ENCODE assay signal across 21 mouse cellular contexts in genomic region chr9:72890499-72891085, GRCm38 (mm10). TPM values are rescaled to one million over a fixed set of nuclear protein-coding genes. Genes with fewer than 3 reads are reported as not detected.
DNase-seq lines count a peak whose midpoint lies in the region; ATAC-seq lines count a peak whose summit lies in the region.
"Had no signal": no experiment of that assay in that cellular context is flagged by ENCODE, and none has a peak within 500 bp of the region (broad histone marks: within the 10 kb centered on the region; RNA-seq: fewer than 3 reads in every experiment).

No protein-coding gene starts in this region.

- H3K4me1 ChIP-seq in forebrain, embryonic 11.5 days (replicated peaks; ENCODE audit: control insufficient read depth, insufficient read depth, low read length), result no peaks in the 10 kb centered on the region
- no peaks in the 10 kb centered on the region for H3K4me1 ChIP-seq in forebrain, embryonic 13.5 days
- peaks cover 17% of the 10 kb centered on the region for H3K4me1 ChIP-seq in embryonic facial prominence, embryonic 13.5 days
- H3K4me1 ChIP-seq: forebrain, embryonic 15.5 days; heart, embryonic 10.5 days; hindbrain, embryonic 10.5 days; liver, embryonic 13.5 days had no signal

- DNase-seq in forebrain, embryonic 11.5 days (ENCODE audit: low spot score), result peak; percentile 48
- peak; percentile 74 for DNase-seq in T-cell, adult 2 months (ENCODE audit: low spot score)
- DNase-seq in thymus, postnatal 10 days (ENCODE audit: low spot score in 2 of 2), result peak; percentile 11 to 14
- no peak for DNase-seq in frontal cortex, adult 2 months (ENCODE audit: extremely low spot score in 1 of 2, low spot score in 1 of 2)
- no peak for DNase-seq in cerebellum, adult 9-11 months
- no peak for DNase-seq in urinary bladder, adult 2 months (ENCODE audit: low spot score)
- DNase-seq: adrenal gland, postnatal 14 days; gastrocnemius, postnatal 36 days; kidney, adult 9 months; kidney, postnatal 25 days; liver, embryonic 13.5 days had no signal

- ATAC-seq in forebrain, embryonic 11.5 days (replicated peaks; ENCODE audit: low FRiP score), result no peak
- ATAC-seq in forebrain, embryonic 13.5 days, result no peak
- peak; percentile 69; the same call in 1 of the 2 replicates for ATAC-seq in embryonic facial prominence, embryonic 13.5 days (ENCODE audit: insufficient number of reproducible peaks, insufficient read depth, low FRiP score, low TSS enrichment, low read depth)
- ATAC-seq: forebrain, embryonic 15.5 days; inflammation-experienced regulatory T-cells, adult 6 months; midbrain, embryonic 16.5 days had no signal

- no peak overlapping the region for H3K9ac ChIP-seq in forebrain, embryonic 11.5 days (ENCODE audit: low read length)
- H3K9ac ChIP-seq in forebrain, embryonic 13.5 days, result no peak overlapping the region
- H3K9ac ChIP-seq in embryonic facial prominence, embryonic 13.5 days, result no peak overlapping the region
- H3K9ac ChIP-seq: forebrain, embryonic 15.5 days; limb, embryonic 12.5 days; liver, embryonic 13.5 days; lung, embryonic 14.5 days had no signal

- peaks cover 4% of the 10 kb centered on the region; the same call in 1 of the 2 replicates for H3K36me3 ChIP-seq in forebrain, embryonic 11.5 days (ENCODE audit: control insufficient read depth, insufficient read depth, low read length)
- H3K36me3 ChIP-seq in forebrain, embryonic 13.5 days (ENCODE audit: poor library complexity, severe bottlenecking), result no peaks in the 10 kb centered on the region
- H3K36me3 ChIP-seq in embryonic facial prominence, embryonic 13.5 days, result peaks cover 9% of the 10 kb centered on the region
- H3K36me3 ChIP-seq: forebrain, embryonic 15.5 days; limb, embryonic 12.5 days; liver, embryonic 13.5 days had no signal

- 77% methylated on average over 10 of the region's 10 CpGs for WGBS in forebrain, embryonic 11.5 days
- 80% methylated on average over 10 of the region's 10 CpGs for WGBS in forebrain, embryonic 13.5 days
- 24% methylated on average over 10 of the region's 10 CpGs for WGBS in embryonic facial prominence, embryonic 13.5 days

- no peak overlapping the region for H3K4me3 ChIP-seq in forebrain, embryonic 11.5 days (ENCODE audit: low read depth, low read length)
- H3K4me3 ChIP-seq in forebrain, embryonic 13.5 days, result no peak overlapping the region
- no peak overlapping the region for H3K4me3 ChIP-seq in embryonic facial prominence, embryonic 13.5 days
- H3K4me3 ChIP-seq: forebrain, embryonic 15.5 days; heart, embryonic 10.5 days; hindbrain, embryonic 10.5 days; left cerebral cortex, adult 2 months; limb, embryonic 12.5 days; liver, embryonic 13.5 days had no signal

- no peaks in the 10 kb centered on the region for H3K27me3 ChIP-seq in forebrain, embryonic 11.5 days (ENCODE audit: control insufficient read depth, insufficient read depth, low read length)
- H3K27me3 ChIP-seq in forebrain, embryonic 13.5 days, result no peaks in the 10 kb centered on the region
- no peaks in the 10 kb centered on the region for H3K27me3 ChIP-seq in embryonic facial prominence, embryonic 13.5 days
- H3K27me3 ChIP-seq: forebrain, embryonic 15.5 days; limb, embryonic 12.5 days; liver, embryonic 13.5 days had no signal

- H3K9me3 ChIP-seq in forebrain, embryonic 11.5 days (ENCODE audit: control insufficient read depth, low read length), result no peaks in the 10 kb centered on the region
- no peaks in the 10 kb centered on the region for H3K9me3 ChIP-seq in forebrain, embryonic 13.5 days (replicated peaks)
- no peaks in the 10 kb centered on the region for H3K9me3 ChIP-seq in embryonic facial prominence, embryonic 13.5 days
- H3K9me3 ChIP-seq: forebrain, embryonic 15.5 days; heart, embryonic 10.5 days; hindbrain, embryonic 10.5 days; limb, embryonic 12.5 days; liver, embryonic 13.5 days had no signal

- no peak overlapping the region for H3K27ac ChIP-seq in forebrain, embryonic 11.5 days (ENCODE audit: low read depth, low read length)
- no peak overlapping the region for H3K27ac ChIP-seq in forebrain, embryonic 13.5 days
- H3K27ac ChIP-seq in embryonic facial prominence, embryonic 13.5 days, result peak overlapping the region; percentile 75
- H3K27ac ChIP-seq: forebrain, embryonic 15.5 days; heart, embryonic 10.5 days; hindbrain, embryonic 10.5 days; left cerebral cortex, adult 2 months; limb, embryonic 12.5 days; liver, embryonic 13.5 days had no signal

- H3K4me2 ChIP-seq in forebrain, embryonic 11.5 days (ENCODE audit: low read depth, low read length, severe bottlenecking), result no peak overlapping the region
- H3K4me2 ChIP-seq in forebrain, embryonic 13.5 days, result no peak overlapping the region
- H3K4me2 ChIP-seq in embryonic facial prominence, embryonic 13.5 days, result peak overlapping the region; percentile 34
- H3K4me2 ChIP-seq: forebrain, embryonic 15.5 days; limb, embryonic 12.5 days; liver, embryonic 13.5 days; lung, embryonic 14.5 days had no signal

RNA-seq across cellular contexts. Expression of gene Pygo1, which starts 34.9 kb away (rescaled TPM):
- polyA plus RNA-seq in forebrain, embryonic 11.5 days (2014; fragmentation: Nextera tagmentation; extraction: Ambion mirVana), result 13.0 and 13.2 TPM in 2 replicates
- polyA plus RNA-seq in forebrain, embryonic 13.5 days (2015; fragmentation: Nextera tagmentation; extraction: Ambion mirVana), result 10.5 and 10.7 TPM in 2 replicates
- polyA plus RNA-seq in embryonic facial prominence, embryonic 13.5 days (2015; fragmentation: Nextera tagmentation; extraction: Ambion mirVana), result 10.6 and 10.8 TPM in 2 replicates
- polyA plus RNA-seq in frontal cortex, adult 2 months (2012; rRNA removed), result 11.3 and 13.8 TPM in 2 replicates
- 1.8 and 2.7 TPM in 2 replicates for polyA plus RNA-seq in urinary bladder, adult 2 months (2012; rRNA removed)
- polyA plus RNA-seq: inflammation-experienced regulatory T-cells, adult 6 months had no signal

Comparison
In these comparisons a context has a peak if more than half of its experiments do, and no peak if none do; other contexts are left out.
1. DNase-seq: peak in forebrain, embryonic 11.5 days (single experiment), T-cell, adult 2 months (single experiment) and thymus, postnatal 10 days (2 of 2); none in frontal cortex, adult 2 months (0 of 2), cerebellum, adult 9-11 months (single experiment) and urinary bladder, adult 2 months (single experiment).